Mouse (Mus musculus): ENCODE results near the gene Hnrnpa1. TPM values are rescaled to one million over a fixed set of nuclear protein-coding genes. Genes with fewer than 3 reads are reported as not detected.
"Not testable (repeated sequence)": the region's sequence is repeated elsewhere in the genome, so short reads cannot be mapped to it uniquely, and the experiment has no call there.

Hnrnpa1 gene
- polyA plus RNA-seq, 1 experiment from 2014 or later: 1,473 TPM

DNA sequence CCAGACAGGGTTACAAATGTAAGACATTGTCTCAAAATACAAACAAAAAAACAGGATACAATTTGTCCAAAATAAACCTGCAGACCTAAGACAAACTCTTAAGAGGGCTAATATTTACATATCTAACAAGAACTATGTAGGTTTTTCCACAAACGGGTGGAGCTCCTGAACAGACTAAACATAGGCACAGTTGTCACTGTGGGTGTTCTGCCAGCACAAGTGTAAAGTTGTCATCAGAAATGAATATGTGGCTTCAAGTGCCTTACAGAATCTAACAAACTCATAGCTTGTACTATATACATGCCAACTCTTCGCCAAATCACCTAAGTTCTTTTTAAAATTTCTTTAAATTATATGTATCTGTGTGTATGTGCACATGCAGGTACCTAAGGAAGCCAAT lies 7.1 kb upstream of the Hnrnpa1 start:
- no peak overlapping the region for H3K9ac ChIP-seq (ENCODE audit: low read length)
- no peaks in the 10 kb centered on the region for H3K4me1 ChIP-seq (replicated peaks; ENCODE audit: control insufficient read depth, insufficient read depth, low read length)
- no peaks in the 10 kb centered on the region for H3K27me3 ChIP-seq (ENCODE audit: control insufficient read depth, insufficient read depth, low read length)
- H3K4me2 ChIP-seq (ENCODE audit: low read depth, low read length, severe bottlenecking): no peak overlapping the region
- no peak overlapping the region for H3K4me3 ChIP-seq (ENCODE audit: low read depth, low read length)
- no peaks in the 10 kb centered on the region for H3K9me3 ChIP-seq (ENCODE audit: control insufficient read depth, low read length)
- WGBS: 87% methylated on average over 2 of the region's 2 CpGs
- H3K36me3 ChIP-seq (ENCODE audit: control insufficient read depth, insufficient read depth, low read length): peaks cover 4% of the 10 kb centered on the region; the same call in 1 of the 2 replicates
- ATAC-seq (replicated peaks; ENCODE audit: low FRiP score) (no peak), DNase-seq (ENCODE audit: low spot score) (no peak)
- no peak overlapping the region for H3K27ac ChIP-seq (ENCODE audit: low read depth, low read length)

DNA sequence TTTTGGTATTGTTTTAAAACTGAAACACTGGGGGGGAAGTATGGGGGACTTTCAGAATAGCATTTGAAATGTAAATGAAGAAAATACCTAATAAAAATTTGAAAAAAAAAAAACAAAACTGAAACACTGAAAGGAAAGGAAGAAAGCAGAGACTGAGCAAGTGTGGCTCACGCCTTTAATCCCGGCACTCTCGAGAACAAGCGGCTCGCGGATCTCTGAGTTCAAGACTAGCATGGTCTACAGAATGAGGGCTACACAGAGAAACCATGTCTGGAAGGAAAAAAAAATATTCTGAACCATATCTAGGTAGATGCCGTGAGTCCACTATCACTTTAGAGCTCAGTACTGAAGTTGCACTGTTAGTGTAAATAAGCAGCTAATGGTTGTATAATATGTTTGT lies 2.9 kb upstream of the Hnrnpa1 start:
- no peak overlapping the region for H3K9ac ChIP-seq (ENCODE audit: low read length)
- 97% methylated on average over 7 of the region's 7 CpGs for WGBS
- no peak for DNase-seq (ENCODE audit: low spot score)
- H3K4me3 ChIP-seq (ENCODE audit: low read depth, low read length): no peak overlapping the region
- no peaks in the 10 kb centered on the region for H3K9me3 ChIP-seq (ENCODE audit: control insufficient read depth, low read length)
- H3K27ac ChIP-seq (ENCODE audit: low read depth, low read length): no peak overlapping the region
- peaks cover 7% of the 10 kb centered on the region; the same call in 1 of the 2 replicates for H3K36me3 ChIP-seq (ENCODE audit: control insufficient read depth, insufficient read depth, low read length)
- no peaks in the 10 kb centered on the region for H3K27me3 ChIP-seq (ENCODE audit: control insufficient read depth, insufficient read depth, low read length)
- ATAC-seq (replicated peaks; ENCODE audit: low FRiP score): no peak
- 0 out of 2 replicates have a peak overlapping the region, but pooled peaks have one; percentile 5 for H3K4me2 ChIP-seq (ENCODE audit: low read depth, low read length, severe bottlenecking)
- no peaks in the 10 kb centered on the region for H3K4me1 ChIP-seq (replicated peaks; ENCODE audit: control insufficient read depth, insufficient read depth, low read length)

DNA sequence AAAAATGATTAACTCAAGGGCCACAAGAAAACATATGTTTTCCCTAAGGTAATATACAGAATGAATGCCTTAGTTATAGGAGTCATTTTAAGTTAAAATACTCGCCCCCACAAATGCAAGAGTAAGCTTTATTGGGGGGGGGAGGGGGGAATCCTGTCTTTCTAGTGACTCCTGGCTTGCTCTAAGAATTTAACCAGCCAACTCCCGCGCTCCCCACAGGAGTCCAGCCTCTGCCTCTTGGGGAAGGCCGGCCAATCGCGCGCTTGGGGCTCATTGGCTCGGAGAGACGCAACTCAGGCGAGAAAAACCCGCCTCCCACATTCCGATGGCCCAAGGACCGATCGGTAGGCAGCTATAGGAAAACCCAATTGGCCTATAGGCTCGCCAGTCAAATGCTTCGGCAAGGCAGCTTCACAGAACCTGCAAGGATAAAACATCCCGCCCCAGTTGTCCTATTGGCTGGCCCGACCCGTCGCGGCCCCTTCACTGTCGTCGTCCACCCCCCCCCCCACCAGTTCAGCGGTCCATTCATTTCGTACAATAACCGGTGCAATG lies 1.0 kb upstream of the Hnrnpa1 start:
- Histone ChIP-seq H3K4me3 (ENCODE audit: low read depth, low read length) (peak overlapping the region; percentile 78), H3K27ac (ENCODE audit: low read depth, low read length) (peak overlapping the region; percentile 96), H3K4me1 (replicated peaks; ENCODE audit: control insufficient read depth, insufficient read depth, low read length) (peaks cover 11% of the 10 kb centered on the region; the same call in 1 of the 2 replicates), H3K27me3 (ENCODE audit: control insufficient read depth, insufficient read depth, low read length) (no peaks in the 10 kb centered on the region), H3K36me3 (ENCODE audit: control insufficient read depth, insufficient read depth, low read length) (peaks cover 23% of the 10 kb centered on the region; the same call in 1 of the 2 replicates), H3K9ac (ENCODE audit: low read length) (peak overlapping the region; percentile 95), H3K4me2 (ENCODE audit: low read depth, low read length, severe bottlenecking) (peak overlapping the region; percentile 58), H3K9me3 (ENCODE audit: control insufficient read depth, low read length) (no peaks in the 10 kb centered on the region)
- under 1% methylated on average over 26 of the region's 26 CpGs for WGBS
- peak; percentile 90 for ATAC-seq (replicated peaks; ENCODE audit: low FRiP score)
- DNase-seq (ENCODE audit: low spot score): peak; percentile 96

DNA sequence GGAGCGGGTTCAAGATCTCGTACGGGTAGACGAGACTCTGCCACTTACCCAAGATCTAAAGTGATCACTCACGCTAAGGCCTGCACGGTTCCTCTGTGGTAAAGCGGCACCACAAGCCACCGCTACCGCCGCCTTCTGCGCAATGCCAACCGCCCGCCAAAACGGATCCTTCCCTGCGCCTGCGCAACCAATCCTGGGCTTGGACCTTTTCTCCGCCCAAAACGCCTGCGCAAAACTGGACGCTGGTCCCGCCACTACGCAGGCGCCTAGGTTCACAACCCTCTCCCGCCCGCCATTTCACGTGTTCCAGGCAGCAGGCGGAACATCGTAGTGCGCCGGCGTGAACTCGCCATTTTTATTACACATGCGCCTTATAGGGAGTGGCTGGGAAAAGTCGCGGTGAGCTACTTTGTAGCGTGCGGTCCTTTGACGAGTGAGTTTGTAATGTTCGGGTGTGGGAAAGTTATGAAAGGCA lies 510 bp upstream of the Hnrnpa1 start, which contains the start of gene Cbx5:
Gene Cbx5, minus strand, starts transcription at position 132 of the 475 bp plus-strand sequence.
- no peaks in the 10 kb centered on the region for H3K27me3 ChIP-seq (ENCODE audit: control insufficient read depth, insufficient read depth, low read length)
- H3K4me3 ChIP-seq (ENCODE audit: low read depth, low read length): peak within 1 kb of the TSS; percentile 78
- under 1% methylated on average over 39 of the region's 39 CpGs for WGBS
- peak; percentile 88 for ATAC-seq (replicated peaks; ENCODE audit: low FRiP score)
- H3K27ac ChIP-seq (ENCODE audit: low read depth, low read length): peak within 1 kb of the TSS; percentile 96
- H3K4me1 ChIP-seq (replicated peaks; ENCODE audit: control insufficient read depth, insufficient read depth, low read length): peaks cover 11% of the 10 kb centered on the region; the same call in 1 of the 2 replicates
- H3K9me3 ChIP-seq (ENCODE audit: control insufficient read depth, low read length): no peaks in the 10 kb centered on the region
- peaks cover 23% of the 10 kb centered on the region; the same call in 1 of the 2 replicates for H3K36me3 ChIP-seq (ENCODE audit: control insufficient read depth, insufficient read depth, low read length)
- peak; percentile 97 for DNase-seq (ENCODE audit: low spot score)
- H3K4me2 ChIP-seq (ENCODE audit: low read depth, low read length, severe bottlenecking): peak within 1 kb of the TSS; percentile 73
- H3K9ac ChIP-seq (ENCODE audit: low read length): peak within 1 kb of the TSS; percentile 95

DNA sequence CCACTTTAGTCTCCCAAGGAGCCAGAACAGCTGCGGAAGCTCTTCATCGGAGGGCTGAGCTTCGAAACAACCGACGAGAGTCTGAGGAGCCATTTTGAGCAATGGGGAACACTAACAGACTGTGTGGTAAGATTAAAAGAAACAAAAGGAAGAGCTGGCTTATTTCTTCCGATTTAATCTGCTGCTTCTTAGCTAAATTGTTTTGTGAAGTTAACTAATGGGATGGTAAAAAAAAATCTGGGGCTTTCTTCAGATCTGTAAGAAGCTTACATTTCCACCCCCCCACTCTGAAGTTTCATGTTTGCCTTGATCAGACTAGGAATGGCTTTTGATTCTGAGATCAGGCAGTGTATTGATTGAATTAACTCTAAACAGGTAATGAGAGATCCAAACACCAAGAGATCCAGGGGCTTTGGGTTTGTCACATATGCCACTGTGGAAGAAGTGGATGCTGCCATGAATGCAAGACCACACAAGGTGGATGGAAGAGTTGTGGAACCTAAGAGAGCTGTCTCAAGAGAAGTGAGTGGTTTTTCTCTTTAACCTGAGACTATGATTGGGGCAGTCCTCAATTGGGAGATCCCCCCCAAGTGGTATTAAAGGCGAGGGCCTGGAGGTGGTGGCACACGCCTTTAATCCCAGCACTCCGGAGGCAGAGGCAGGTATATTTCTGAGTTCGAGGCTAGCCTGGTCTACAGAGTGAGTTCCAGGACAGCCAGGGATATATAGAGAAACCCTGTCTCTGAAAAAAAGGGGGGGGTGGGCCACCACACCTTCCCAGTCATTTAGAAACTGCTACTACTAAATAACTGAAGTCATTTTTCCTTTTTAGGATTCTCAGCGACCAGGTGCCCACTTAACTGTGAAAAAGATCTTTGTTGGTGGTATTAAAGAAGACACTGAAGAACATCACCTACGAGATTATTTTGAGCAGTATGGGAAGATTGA lies 1.1 kb downstream of the Hnrnpa1 start:
- peak overlapping the region; percentile 96 for H3K27ac ChIP-seq (ENCODE audit: low read depth, low read length)
- not testable (repeated sequence) for DNase-seq (ENCODE audit: low spot score); H3K9me3 ChIP-seq (ENCODE audit: control insufficient read depth, low read length); ATAC-seq (replicated peaks; ENCODE audit: low FRiP score); H3K27me3 ChIP-seq (ENCODE audit: control insufficient read depth, insufficient read depth, low read length)
- H3K9ac ChIP-seq (ENCODE audit: low read length): peak overlapping the region; percentile 95
- peak overlapping the region; percentile 78 for H3K4me3 ChIP-seq (ENCODE audit: low read depth, low read length)
- peaks cover 12% of the 10 kb centered on the region; the same call in 1 of the 2 replicates for H3K4me1 ChIP-seq (replicated peaks; ENCODE audit: control insufficient read depth, insufficient read depth, low read length)
- WGBS: 8% methylated on average over 11 of the region's 12 CpGs
- H3K4me2 ChIP-seq (ENCODE audit: low read depth, low read length, severe bottlenecking): peak overlapping the region; percentile 73
- H3K36me3 ChIP-seq (ENCODE audit: control insufficient read depth, insufficient read depth, low read length): peaks cover 24% of the 10 kb centered on the region; the same call in 1 of the 2 replicates

DNA sequence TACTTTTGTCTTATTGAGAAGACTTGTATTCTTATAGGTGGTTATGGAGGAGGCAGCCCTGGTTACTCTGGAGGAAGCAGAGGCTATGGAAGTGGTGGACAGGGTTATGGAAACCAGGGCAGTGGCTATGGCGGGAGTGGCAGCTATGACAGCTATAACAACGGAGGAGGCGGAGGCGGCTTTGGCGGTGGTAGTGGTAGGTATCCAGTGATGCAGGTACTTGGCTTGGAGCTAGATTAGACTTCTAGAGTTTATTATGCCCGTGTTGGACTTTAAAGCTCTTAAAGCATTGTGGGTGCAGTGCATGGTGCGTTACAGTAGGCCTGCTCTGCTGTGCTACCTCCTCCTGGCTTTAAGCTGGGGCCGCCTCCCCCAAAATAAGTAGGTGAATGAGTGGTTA lies 2.7 kb downstream of the Hnrnpa1 start:
- Histone ChIP-seq H3K36me3 (ENCODE audit: control insufficient read depth, insufficient read depth, low read length) (peaks cover 38% of the 10 kb centered on the region), H3K4me3 (ENCODE audit: low read depth, low read length) (peak overlapping the region; percentile 78), H3K27me3 (ENCODE audit: control insufficient read depth, insufficient read depth, low read length) (no peaks in the 10 kb centered on the region), H3K4me1 (replicated peaks; ENCODE audit: control insufficient read depth, insufficient read depth, low read length) (peaks cover 12% of the 10 kb centered on the region; the same call in 1 of the 2 replicates), H3K9me3 (ENCODE audit: control insufficient read depth, low read length) (no peaks in the 10 kb centered on the region), H3K4me2 (ENCODE audit: low read depth, low read length, severe bottlenecking) (peak overlapping the region; percentile 73), H3K27ac (ENCODE audit: low read depth, low read length) (no peak overlapping the region), H3K9ac (ENCODE audit: low read length) (peak overlapping the region; percentile 43; the same call in 1 of the 2 replicates)
- no peak for ATAC-seq (replicated peaks; ENCODE audit: low FRiP score)
- no peak for DNase-seq (ENCODE audit: low spot score)
- 75% methylated on average over 8 of the region's 8 CpGs for WGBS

DNA sequence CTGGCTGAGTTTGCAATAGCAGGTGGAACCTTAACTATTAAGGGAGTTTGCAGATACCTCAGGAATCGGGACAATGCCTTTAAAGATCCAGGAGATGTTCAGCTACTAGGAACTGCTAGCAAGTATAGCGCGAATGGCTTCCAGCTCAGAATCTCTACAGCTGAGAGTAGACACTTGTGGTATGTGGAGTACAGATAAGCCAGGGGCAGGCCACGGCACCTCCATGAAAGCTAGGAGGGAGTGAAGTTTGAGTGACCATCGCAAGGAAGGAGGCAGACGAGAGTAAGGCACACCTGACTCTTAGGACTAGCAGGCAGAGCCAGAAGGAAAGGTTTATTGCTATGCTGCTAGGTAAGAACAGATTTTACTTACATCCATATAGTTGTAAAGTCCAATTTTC lies 5.4 kb downstream of the Hnrnpa1 start:
- no peaks in the 10 kb centered on the region for H3K9me3 ChIP-seq (ENCODE audit: control insufficient read depth, low read length)
- H3K4me3 ChIP-seq (ENCODE audit: low read depth, low read length): no peak overlapping the region
- H3K9ac ChIP-seq (ENCODE audit: low read length): no peak overlapping the region
- ATAC-seq (replicated peaks; ENCODE audit: low FRiP score): no peak
- peak; percentile 53 for DNase-seq (ENCODE audit: low spot score)
- peaks cover 46% of the 10 kb centered on the region for H3K36me3 ChIP-seq (ENCODE audit: control insufficient read depth, insufficient read depth, low read length)
- peaks cover 14% of the 10 kb centered on the region; the same call in 1 of the 2 replicates for H3K4me1 ChIP-seq (replicated peaks; ENCODE audit: control insufficient read depth, insufficient read depth, low read length)
- no peak overlapping the region for H3K27ac ChIP-seq (ENCODE audit: low read depth, low read length)
- no peaks in the 10 kb centered on the region for H3K27me3 ChIP-seq (ENCODE audit: control insufficient read depth, insufficient read depth, low read length)
- H3K4me2 ChIP-seq (ENCODE audit: low read depth, low read length, severe bottlenecking): no peak overlapping the region
- WGBS: 80% methylated on average over 6 of the region's 6 CpGs

DNA sequence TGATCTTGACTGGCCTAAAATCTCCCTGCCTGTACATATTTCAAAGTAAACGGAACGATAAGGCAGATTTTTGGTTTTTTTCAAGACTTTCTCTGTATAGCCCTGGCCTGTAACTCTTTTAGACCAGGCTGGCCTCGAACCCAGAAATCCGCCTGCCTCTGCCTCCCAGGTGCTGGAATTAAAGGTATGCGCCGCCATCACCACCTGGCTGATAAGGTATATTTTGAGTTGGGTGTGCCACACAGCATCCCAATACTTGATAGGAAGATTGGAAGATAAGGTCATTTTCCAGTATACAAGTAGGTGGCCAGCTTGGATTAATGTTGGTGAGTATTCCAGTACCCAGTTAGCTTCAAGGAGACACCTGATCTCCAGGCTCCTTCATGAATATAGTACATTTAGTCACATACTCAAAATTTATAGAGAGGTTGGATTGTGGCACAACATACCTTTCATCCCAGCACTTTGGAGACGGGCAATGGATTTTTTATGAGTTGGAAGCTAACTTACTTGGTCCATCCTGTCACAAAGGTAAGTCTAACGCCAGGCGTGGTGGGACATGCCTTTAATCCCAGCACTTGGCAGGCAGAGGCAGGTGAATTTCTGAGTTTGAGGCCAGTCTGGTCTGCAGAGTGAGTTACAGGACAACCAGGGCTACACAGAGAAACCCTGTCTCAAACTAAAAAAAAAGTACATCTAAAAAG lies 7.0 kb downstream of the Hnrnpa1 start:
- WGBS: 90% methylated on average over 9 of the region's 9 CpGs
- peaks cover 44% of the 10 kb centered on the region for H3K36me3 ChIP-seq (ENCODE audit: control insufficient read depth, insufficient read depth, low read length)

More for the DNA sequence above, 7.0 kb downstream of the Hnrnpa1 start:
- H3K4me3 ChIP-seq (ENCODE audit: low read depth, low read length): no peak overlapping the region
- H3K4me2 ChIP-seq (ENCODE audit: low read depth, low read length, severe bottlenecking): no peak overlapping the region
- H3K9ac ChIP-seq (ENCODE audit: low read length): no peak overlapping the region
- peaks cover 14% of the 10 kb centered on the region; the same call in 1 of the 2 replicates for H3K4me1 ChIP-seq (replicated peaks; ENCODE audit: control insufficient read depth, insufficient read depth, low read length)
- H3K27me3 ChIP-seq (ENCODE audit: control insufficient read depth, insufficient read depth, low read length): no peaks in the 10 kb centered on the region
- H3K9me3 ChIP-seq (ENCODE audit: control insufficient read depth, low read length): no peaks in the 10 kb centered on the region
- no peak for DNase-seq (ENCODE audit: low spot score)
- no peak for ATAC-seq (replicated peaks; ENCODE audit: low FRiP score)
- no peak overlapping the region for H3K27ac ChIP-seq (ENCODE audit: low read depth, low read length)

Measured in forebrain, embryonic 11.5 days (tissue).